Mouse (Mus musculus): ENCODE data around the gene Tmem30b. TPM values are rescaled to one million over a fixed set of nuclear protein-coding genes. Genes with fewer than 3 reads are reported as not detected.
A peak's percentile ranks its signal among the peaks of the same experiment; 100 is the strongest.
"Not testable (repeated sequence)": the region's sequence is repeated elsewhere in the genome, so short reads cannot be mapped to it uniquely, and the experiment has no call there.

Tmem30b gene
- polyA plus RNA-seq, 1 experiment from 2014 or later: 0.11 TPM

DNA sequence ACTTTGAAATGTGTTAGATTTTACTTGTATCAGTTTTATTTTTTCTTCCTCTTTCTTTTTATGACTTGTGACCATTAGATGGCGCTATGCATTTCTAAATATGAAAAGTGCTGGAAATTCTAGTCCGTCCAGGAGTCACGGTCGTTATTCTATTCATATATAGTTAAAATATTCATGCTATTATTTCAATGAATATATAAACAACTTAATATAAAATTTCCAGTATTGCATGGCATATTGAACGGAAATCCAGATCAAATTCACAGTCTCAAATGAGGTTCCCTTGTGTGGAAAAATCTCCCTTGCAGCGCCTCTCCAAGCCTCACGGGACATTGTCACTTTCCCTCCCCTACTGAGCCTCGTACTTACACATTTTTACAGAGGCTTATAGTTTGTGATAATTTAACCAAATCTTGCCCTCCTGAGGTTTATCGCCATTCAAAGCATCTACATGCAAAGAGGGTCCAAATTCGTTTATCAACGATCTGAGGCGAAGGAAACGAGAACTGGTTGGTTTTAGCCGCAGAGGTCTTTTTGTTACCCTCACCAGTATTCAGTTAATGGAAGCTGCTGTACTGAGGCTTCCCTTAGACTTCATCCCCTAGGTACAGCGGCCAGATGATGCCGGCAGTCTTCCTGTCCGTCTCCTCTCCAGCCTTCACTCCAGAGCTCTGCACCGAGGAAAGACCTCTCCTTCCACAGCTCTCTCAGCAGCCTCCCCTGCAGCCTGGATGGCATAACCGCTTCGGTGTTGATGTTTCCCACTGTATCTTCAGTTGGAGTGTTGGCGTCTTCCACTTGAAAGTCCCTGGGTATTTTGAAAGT is 18.8 kb upstream of the Tmem30b start:
- no peaks in the 10 kb centered on the region for H3K27me3 ChIP-seq (ENCODE audit: control insufficient read depth, insufficient read depth, low read length)
- H3K9me3 ChIP-seq (ENCODE audit: control insufficient read depth, low read length): no peaks in the 10 kb centered on the region
- peak overlapping the region; percentile 30 for H3K4me3 ChIP-seq (ENCODE audit: low read depth, low read length)
- H3K9ac ChIP-seq (replicated peaks; ENCODE audit: low read depth, low read length): peak overlapping the region; percentile 41; the same call in 1 of the 2 replicates
- 28% methylated on average over 21 of the region's 21 CpGs for WGBS
- no peaks in the 10 kb centered on the region for H3K4me1 ChIP-seq (ENCODE audit: control insufficient read depth, insufficient read depth, low read length)
- peak overlapping the region; percentile 52 for H3K4me2 ChIP-seq (ENCODE audit: low read depth, low read length)
- H3K36me3 ChIP-seq (ENCODE audit: control insufficient read depth, insufficient read depth, low read length): no peaks in the 10 kb centered on the region
- H3K27ac ChIP-seq (ENCODE audit: low read depth, low read length): no peak overlapping the region
- peak; percentile 49; the same call in 1 of the 2 replicates for ATAC-seq (ENCODE audit: low read depth)

DNA sequence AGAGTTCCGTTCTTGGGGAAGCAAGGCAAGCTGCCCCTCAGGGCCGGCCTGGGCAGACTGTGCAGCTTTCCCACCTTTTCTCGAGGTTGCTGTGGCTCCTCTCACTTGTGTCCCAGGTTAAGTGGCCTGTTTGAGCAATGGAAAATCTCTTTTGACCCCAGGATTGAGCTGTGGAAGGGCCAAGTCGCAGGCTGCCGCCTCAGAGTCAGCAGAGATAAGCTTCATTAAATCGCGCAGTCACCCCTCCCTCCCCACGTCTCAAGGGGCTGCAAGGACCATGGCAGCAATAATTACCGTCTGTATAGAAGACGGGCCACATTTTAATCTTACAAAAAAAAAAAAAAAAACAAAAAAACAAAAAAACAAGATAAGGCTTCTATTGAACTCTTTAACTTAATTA is 18.0 kb upstream of the Tmem30b start:
- Histone ChIP-seq H3K4me3 (ENCODE audit: low read depth, low read length) (no peak overlapping the region), H3K36me3 (ENCODE audit: control insufficient read depth, insufficient read depth, low read length) (no peaks in the 10 kb centered on the region), H3K4me2 (ENCODE audit: low read depth, low read length) (no peak overlapping the region), H3K9me3 (ENCODE audit: control insufficient read depth, low read length) (no peaks in the 10 kb centered on the region), H3K27me3 (ENCODE audit: control insufficient read depth, insufficient read depth, low read length) (no peaks in the 10 kb centered on the region), H3K27ac (ENCODE audit: low read depth, low read length) (no peak overlapping the region), H3K9ac (replicated peaks; ENCODE audit: low read depth, low read length) (no peak overlapping the region), H3K4me1 (ENCODE audit: control insufficient read depth, insufficient read depth, low read length) (no peaks in the 10 kb centered on the region)
- WGBS: 23% methylated on average over 10 of the region's 10 CpGs
- no peak for ATAC-seq (ENCODE audit: low read depth)

DNA sequence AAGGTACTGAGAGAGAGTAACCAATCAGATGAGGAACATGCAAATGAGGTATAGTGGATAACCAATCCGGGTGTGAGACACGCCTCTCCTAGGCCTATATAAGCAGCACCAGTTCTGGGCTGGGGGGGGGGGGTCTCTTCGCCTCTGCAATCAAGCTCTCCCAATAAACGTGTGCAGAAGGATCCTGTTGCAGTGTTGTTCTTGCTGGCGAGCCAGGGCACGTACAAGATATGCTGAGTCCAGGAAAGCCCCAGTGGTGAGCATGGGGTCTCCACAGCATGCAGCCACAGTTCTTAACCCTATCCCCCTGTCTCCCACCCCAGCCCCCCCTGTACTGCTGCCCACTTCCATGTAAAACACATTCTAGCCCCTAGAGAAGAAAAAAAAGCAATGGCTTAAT is 16.9 kb upstream of the Tmem30b start:
- ATAC-seq (ENCODE audit: low read depth); H3K27ac ChIP-seq (ENCODE audit: low read depth, low read length); H3K4me1 ChIP-seq (ENCODE audit: control insufficient read depth, insufficient read depth, low read length); H3K27me3 ChIP-seq (ENCODE audit: control insufficient read depth, insufficient read depth, low read length); H3K9me3 ChIP-seq (ENCODE audit: control insufficient read depth, low read length); H3K9ac ChIP-seq (replicated peaks; ENCODE audit: low read depth, low read length); H3K4me2 ChIP-seq (ENCODE audit: low read depth, low read length); H3K36me3 ChIP-seq (ENCODE audit: control insufficient read depth, insufficient read depth, low read length); H3K4me3 ChIP-seq (ENCODE audit: low read depth, low read length): not testable (repeated sequence)
- WGBS: 76% methylated on average over 6 of the region's 6 CpGs

DNA sequence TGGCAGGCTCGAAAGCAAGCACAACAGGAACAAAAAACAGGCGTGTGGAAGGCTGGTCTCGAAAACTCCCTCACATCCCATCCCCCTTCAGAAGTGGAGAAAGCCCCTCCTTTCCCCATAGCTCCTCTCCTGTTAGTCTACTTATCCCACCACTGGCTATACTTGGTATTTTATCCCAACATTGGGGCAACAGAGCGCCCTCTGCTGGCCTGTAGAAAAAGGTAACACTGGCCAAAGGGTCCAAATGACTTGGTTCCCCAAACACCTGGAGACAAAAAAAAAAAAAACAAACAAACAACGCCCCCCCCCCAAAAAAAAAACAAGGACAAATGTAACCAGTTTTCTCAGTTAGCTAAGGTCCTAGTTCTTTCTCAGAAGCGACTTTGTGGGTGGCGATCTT is 13.9 kb upstream of the Tmem30b start:
- no peak overlapping the region for H3K4me3 ChIP-seq (ENCODE audit: low read depth, low read length)
- ATAC-seq (ENCODE audit: low read depth): no peak
- WGBS: 48% methylated on average over 7 of the region's 7 CpGs

DNA sequence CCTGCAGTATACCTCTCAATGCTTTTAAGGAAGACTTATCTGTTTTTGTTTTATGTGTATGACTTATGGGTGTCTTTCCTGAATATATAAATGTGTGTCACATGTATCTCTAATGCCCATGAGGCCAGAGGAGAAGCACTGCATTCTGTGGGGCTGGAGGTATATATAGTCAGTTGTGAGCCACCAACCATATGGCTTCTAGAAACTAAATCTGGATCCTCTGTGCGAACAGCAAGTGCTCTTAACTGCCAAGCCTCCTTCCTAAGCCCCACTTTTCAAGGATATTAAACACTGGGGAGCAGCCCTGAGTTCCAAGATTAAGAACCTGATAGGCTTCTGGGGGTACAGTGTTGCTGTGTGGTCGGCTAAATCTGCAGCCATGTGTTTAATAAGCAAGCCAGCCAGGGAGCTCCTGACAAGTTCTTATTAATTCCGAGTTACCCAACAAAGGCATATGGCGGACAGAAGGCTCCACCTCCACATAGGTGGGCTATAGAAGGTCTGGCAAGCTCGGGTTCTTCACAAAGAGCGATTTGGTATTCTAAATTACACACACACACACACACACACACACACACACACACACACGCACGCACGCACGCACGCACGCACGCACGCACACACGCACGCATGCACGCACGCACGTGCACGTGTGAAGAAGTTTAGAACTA is 12.5 kb upstream of the Tmem30b start:
- H3K4me1 ChIP-seq (ENCODE audit: control insufficient read depth, insufficient read depth, low read length): no peaks in the 10 kb centered on the region
- H3K9me3 ChIP-seq (ENCODE audit: control insufficient read depth, low read length): no peaks in the 10 kb centered on the region
- H3K27ac ChIP-seq (ENCODE audit: low read depth, low read length): no peak overlapping the region
- ATAC-seq (ENCODE audit: low read depth): no peak
- H3K36me3 ChIP-seq (ENCODE audit: control insufficient read depth, insufficient read depth, low read length): no peaks in the 10 kb centered on the region
- H3K27me3 ChIP-seq (ENCODE audit: control insufficient read depth, insufficient read depth, low read length): no peaks in the 10 kb centered on the region
- 91% methylated on average over 20 of the region's 20 CpGs for WGBS
- H3K4me2 ChIP-seq (ENCODE audit: low read depth, low read length): no peak overlapping the region
- no peak overlapping the region for H3K9ac ChIP-seq (replicated peaks; ENCODE audit: low read depth, low read length)
- H3K4me3 ChIP-seq (ENCODE audit: low read depth, low read length): no peak overlapping the region

More for the DNA sequence above, 13.9 kb upstream of the Tmem30b start:
- Histone ChIP-seq H3K4me2 (ENCODE audit: low read depth, low read length) (no peak overlapping the region), H3K27me3 (ENCODE audit: control insufficient read depth, insufficient read depth, low read length) (no peaks in the 10 kb centered on the region), H3K4me1 (ENCODE audit: control insufficient read depth, insufficient read depth, low read length) (no peaks in the 10 kb centered on the region), H3K9ac (replicated peaks; ENCODE audit: low read depth, low read length) (no peak overlapping the region), H3K36me3 (ENCODE audit: control insufficient read depth, insufficient read depth, low read length) (no peaks in the 10 kb centered on the region), H3K27ac (ENCODE audit: low read depth, low read length) (no peak overlapping the region), H3K9me3 (ENCODE audit: control insufficient read depth, low read length) (no peaks in the 10 kb centered on the region)

DNA sequence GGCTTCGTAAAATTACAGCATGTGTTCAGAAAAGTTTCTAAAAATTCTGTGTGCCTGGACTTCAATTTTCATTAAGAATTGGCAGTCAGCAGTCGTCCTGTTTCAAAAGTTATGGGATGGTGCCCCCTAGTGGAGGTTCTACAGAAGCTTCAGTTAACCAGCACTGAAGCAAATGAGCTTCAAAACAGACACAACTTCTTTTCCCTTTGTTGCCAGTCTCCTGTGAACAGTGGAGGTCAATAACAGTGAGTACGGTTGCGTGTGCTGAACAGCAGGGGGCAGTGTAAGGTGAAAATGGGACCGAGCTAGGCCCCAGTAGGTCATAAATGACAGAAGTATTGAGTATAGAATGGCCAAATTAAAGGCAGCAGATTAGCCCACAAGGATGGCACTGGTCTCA is 8.0 kb upstream of the Tmem30b start:
- Histone ChIP-seq H3K9ac (replicated peaks; ENCODE audit: low read depth, low read length) (no peak overlapping the region), H3K4me3 (ENCODE audit: low read depth, low read length) (no peak overlapping the region), H3K27ac (ENCODE audit: low read depth, low read length) (no peak overlapping the region), H3K27me3 (ENCODE audit: control insufficient read depth, insufficient read depth, low read length) (no peaks in the 10 kb centered on the region; the same call in 1 of the 2 replicates), H3K4me2 (ENCODE audit: low read depth, low read length) (no peak overlapping the region), H3K4me1 (ENCODE audit: control insufficient read depth, insufficient read depth, low read length) (no peaks in the 10 kb centered on the region), H3K36me3 (ENCODE audit: control insufficient read depth, insufficient read depth, low read length) (no peaks in the 10 kb centered on the region), H3K9me3 (ENCODE audit: control insufficient read depth, low read length) (no peaks in the 10 kb centered on the region)
- peak; percentile 56; the same call in 1 of the 2 replicates for ATAC-seq (ENCODE audit: low read depth)
- 4% methylated on average over 5 of the region's 5 CpGs for WGBS

DNA sequence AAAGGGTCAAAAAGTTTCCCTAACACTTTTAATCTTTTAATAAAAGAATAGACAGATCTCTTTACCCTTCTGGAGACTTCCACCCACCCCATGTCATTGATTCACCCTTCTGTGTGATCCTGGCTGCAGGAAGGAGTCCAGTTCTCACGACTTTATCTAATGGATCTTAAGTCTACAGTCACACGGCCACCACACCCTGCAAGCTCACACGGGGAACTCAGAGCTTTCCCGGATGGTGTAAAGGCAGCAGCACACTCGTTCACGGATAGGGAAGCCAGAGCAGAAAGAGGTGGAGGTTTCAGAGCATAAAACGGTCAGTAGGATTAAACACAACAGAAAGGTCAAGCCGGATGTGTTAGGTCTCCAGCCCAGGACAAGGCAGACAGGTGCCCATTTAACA is 2.1 kb upstream of the Tmem30b start:
- H3K36me3 ChIP-seq (ENCODE audit: control insufficient read depth, insufficient read depth, low read length): no peaks in the 10 kb centered on the region
- H3K27ac ChIP-seq (ENCODE audit: low read depth, low read length): no peak overlapping the region
- H3K9me3 ChIP-seq (ENCODE audit: control insufficient read depth, low read length): no peaks in the 10 kb centered on the region
- no peak overlapping the region for H3K4me2 ChIP-seq (ENCODE audit: low read depth, low read length)
- ATAC-seq (ENCODE audit: low read depth): no peak
- peaks cover 52% of the 10 kb centered on the region for H3K27me3 ChIP-seq (ENCODE audit: control insufficient read depth, insufficient read depth, low read length)
- H3K4me1 ChIP-seq (ENCODE audit: control insufficient read depth, insufficient read depth, low read length): no peaks in the 10 kb centered on the region
- H3K9ac ChIP-seq (replicated peaks; ENCODE audit: low read depth, low read length): no peak overlapping the region
- 77% methylated on average over 8 of the region's 8 CpGs for WGBS
- H3K4me3 ChIP-seq (ENCODE audit: low read depth, low read length): no peak overlapping the region

DNA sequence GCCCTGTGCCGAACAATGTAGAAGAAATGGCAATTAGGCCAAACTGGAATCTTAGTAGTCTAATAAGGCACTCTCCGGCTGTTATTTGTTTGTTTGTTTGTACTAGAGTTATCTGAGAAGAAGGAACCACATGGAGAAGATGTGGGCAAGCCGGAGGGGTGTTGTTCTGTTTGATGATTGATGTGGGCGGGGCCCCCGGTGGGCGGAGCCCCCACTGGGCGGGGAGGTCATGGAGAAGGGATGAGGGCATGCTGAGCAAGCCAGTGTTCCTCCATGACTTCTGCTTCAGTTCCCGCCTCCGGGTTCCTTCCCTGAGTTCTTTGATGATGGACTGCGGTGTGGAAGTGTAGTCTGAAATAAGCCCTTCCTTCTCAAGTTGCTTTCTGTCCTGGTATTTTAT is 1.5 kb upstream of the Tmem30b start:
- H3K9me3 ChIP-seq (ENCODE audit: control insufficient read depth, low read length): no peaks in the 10 kb centered on the region
- no peak overlapping the region for H3K27ac ChIP-seq (ENCODE audit: low read depth, low read length)
- no peak overlapping the region for H3K4me2 ChIP-seq (ENCODE audit: low read depth, low read length)
- no peak for ATAC-seq (ENCODE audit: low read depth)
- 37% methylated on average over 10 of the region's 10 CpGs for WGBS
- no peak overlapping the region for H3K9ac ChIP-seq (replicated peaks; ENCODE audit: low read depth, low read length)
- H3K4me3 ChIP-seq (ENCODE audit: low read depth, low read length): no peak overlapping the region
- H3K36me3 ChIP-seq (ENCODE audit: control insufficient read depth, insufficient read depth, low read length): no peaks in the 10 kb centered on the region
- peaks cover 52% of the 10 kb centered on the region for H3K27me3 ChIP-seq (ENCODE audit: control insufficient read depth, insufficient read depth, low read length)
- H3K4me1 ChIP-seq (ENCODE audit: control insufficient read depth, insufficient read depth, low read length): no peaks in the 10 kb centered on the region

DNA sequence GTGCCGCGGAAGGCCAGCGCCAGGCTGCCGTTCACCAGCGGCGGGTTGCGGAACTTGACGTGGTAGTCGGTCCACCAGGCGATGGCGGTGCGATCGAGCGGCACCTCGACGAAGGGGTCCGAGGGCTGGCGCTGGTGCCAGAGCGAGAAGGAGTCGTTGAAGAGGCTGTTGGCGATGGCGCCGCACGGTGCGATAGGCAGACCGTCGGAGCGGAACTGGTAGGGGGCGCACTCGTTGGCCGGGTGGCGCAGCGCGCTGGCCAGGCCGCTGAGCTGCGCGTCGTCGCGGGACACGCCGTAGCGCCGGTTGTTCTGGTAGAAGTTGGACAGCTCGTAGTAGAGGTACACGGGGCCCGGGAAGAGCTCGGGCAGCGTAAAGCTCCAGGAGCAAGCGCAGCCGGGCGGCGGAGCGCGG is 513 bp downstream of the Tmem30b start:
- Histone ChIP-seq H3K27me3 (ENCODE audit: control insufficient read depth, insufficient read depth, low read length) (peaks cover 52% of the 10 kb centered on the region), H3K4me1 (ENCODE audit: control insufficient read depth, insufficient read depth, low read length) (no peaks in the 10 kb centered on the region), H3K4me3 (ENCODE audit: low read depth, low read length) (peak overlapping the region; percentile 33), H3K9me3 (ENCODE audit: control insufficient read depth, low read length) (no peaks in the 10 kb centered on the region), H3K4me2 (ENCODE audit: low read depth, low read length) (peak overlapping the region; percentile 38), H3K27ac (ENCODE audit: low read depth, low read length) (no peak overlapping the region), H3K36me3 (ENCODE audit: control insufficient read depth, insufficient read depth, low read length) (no peaks in the 10 kb centered on the region), H3K9ac (replicated peaks; ENCODE audit: low read depth, low read length) (no peak overlapping the region)
- ATAC-seq (ENCODE audit: low read depth): peak; percentile 38; the same call in 1 of the 2 replicates
- WGBS: under 1% methylated on average over 55 of the region's 55 CpGs

Data from neural tube, embryonic 14.5 days (tissue).